Mouse (Mus musculus) heart, embryonic 13.5 days (tissue): ENCODE measurements around the gene Slc25a28. TPM values are rescaled to one million over a fixed set of nuclear protein-coding genes. Genes with fewer than 3 reads are reported as not detected.

Experiments used
- ATAC-seq: fragments of 200-750 bp; cut with Nextera tagmentation; 2 replicates; pipeline ENCODE4 v1.8.0; 2017; ENCODE audit warnings: moderate TSS enrichment; ENCODE audit not compliant: insufficient number of reproducible peaks, low FRiP score, low TSS enrichment; ENCODE audit errors: extremely low read depth
- H3K27ac ChIP-seq: fragments of 300-500 bp; sonication (generic); replicated peaks from 2 replicates; pipeline ENCODE4 v1.5.1; 2015; ENCODE audit warnings: moderate library complexity, mild to moderate bottlenecking, inconsistent platforms
- H3K27me3 ChIP-seq: fragments of 300-500 bp; sonication (generic); replicated peaks from 2 replicates; pipeline ENCODE4 v1.6.1; 2015; ENCODE audit warnings: mild to moderate bottlenecking, inconsistent platforms
- H3K36me3 ChIP-seq: fragments of 300-500 bp; sonication (generic); 2 replicates; pipeline ENCODE4 v1.6.1; 2015; ENCODE audit warnings: mild to moderate bottlenecking, inconsistent platforms
- H3K4me1 ChIP-seq: fragments of 300-500 bp; sonication (generic); 2 replicates; pipeline ENCODE4 v1.6.1; 2015; ENCODE audit warnings: inconsistent platforms
- H3K4me2 ChIP-seq: fragments of 300-500 bp; sonication (generic); 2 replicates; pipeline ENCODE4 v1.6.1; 2015; ENCODE audit warnings: inconsistent platforms, mild to moderate bottlenecking, moderate library complexity
- H3K4me3 ChIP-seq: fragments of 300-500 bp; sonication (generic); 2 replicates; pipeline ENCODE4 v1.5.1; 2015; ENCODE audit warnings: moderate library complexity, mild to moderate bottlenecking, inconsistent platforms
- H3K9ac ChIP-seq: fragments of 300-500 bp; sonication (generic); 2 replicates; pipeline ENCODE4 v1.6.1; 2015; ENCODE audit warnings: inconsistent platforms, mild to moderate bottlenecking, moderate library complexity
- H3K9me3 ChIP-seq: fragments of 300-500 bp; sonication (generic); 2 replicates; pipeline ENCODE4 v1.6.1; 2016; ENCODE audit warnings: inconsistent platforms
- WGBS: fragments of 180-500 bp; shearing (Covaris S2); methylation state at CpG from one replicate; pipeline ENCODE4 v1.1.7; 2015; ENCODE audit warnings: mixed read lengths; 5-methylcytosine and 5-hydroxymethylcytosine counted together
- microRNA-seq: library from miRNA; unstranded; fragments of <30 nt; microRNA quantifications from one replicate; pipeline ENCODE4, GENCODE M21; 2016
- polyA plus RNA-seq: library from polyadenylated mRNA; unstranded; fragments of >200 nt; fragmentation: Nextera tagmentation; extraction: Ambion mirVana; gene quantifications from 2 replicates; pipeline ENCODE4 v1.2.1, GENCODE M21; 2015

Slc25a28 gene
- polyA plus RNA-seq, 1 experiment from 2014 or later: 10.1 TPM

- Histone ChIP-seq H3K9ac (peak overlapping the region; percentile 24; the same call in 1 of the 2 replicates), H3K4me3 (peak overlapping the region; percentile 45), H3K4me1 (peaks cover 40% of the 10 kb centered on the region), H3K27ac (no peak overlapping the region), H3K27me3 (peaks cover 100% of the 10 kb centered on the region), H3K9me3 (no peaks in the 10 kb centered on the region), H3K4me2 (peak overlapping the region; percentile 67), H3K36me3 (no peaks in the 10 kb centered on the region)
- no peak for ATAC-seq
- WGBS: under 1% methylated on average over 91 of the region's 92 CpGs
Observed at GRCm38 (mm10) chr19:43614341-43615073, 60.2 kb downstream of the Slc25a28 start.

Small RNA genes lying within 50 kb of the gene (microRNA-seq; reads per million reads assigned to microRNA genes)
- not detected for gene Gm22646

Other genes with a start within 250 kb of the Slc25a28 start
- 0.08 and 0.11 TPM in 2 replicates for gene Cnnm1, start 234.4 kb downstream of the Slc25a28 start, polyA plus RNA-seq
- 161 and 175 TPM in 2 replicates for gene Got1, start 150.3 kb downstream of the Slc25a28 start, polyA plus RNA-seq
- 0.06 TPM in 1 of 2 replicates, not detected in the other for gene Nkx2-3, start 62.6 kb downstream of the Slc25a28 start, polyA plus RNA-seq
- gene Entpd7, start 14.8 kb upstream of the Slc25a28 start, polyA plus RNA-seq: 6.1 and 6.6 TPM in 2 replicates
- 8.1 and 9.9 TPM in 2 replicates for gene Cutc, start 78.1 kb upstream of the Slc25a28 start, polyA plus RNA-seq
- 12.0 TPM in 2 replicates for gene Cox15, start 78.1 kb upstream of the Slc25a28 start, polyA plus RNA-seq
- gene Abcc2, start 107.3 kb upstream of the Slc25a28 start, polyA plus RNA-seq: 0.37 TPM in 1 of 2 replicates, not detected in the other